Mouse (Mus musculus) heart, postnatal 36 days (tissue): ENCODE measurements at regions not wholly inside any gene's neighbourhood (a gene's known extent, or its start where the extent isn't known, plus 50 kb on each side); places are given as distances from the start of the nearest gene placed in this dataset.
A peak's percentile ranks its signal among the peaks of the same experiment; 100 is the strongest.

Experiments
- DNase-seq, 2 experiments: peaks; one replicate each; pipeline ENCODE4 v3.0.0; 2021 to 2022
- intact Hi-C: fragments of 180-260 bp; cut with DNase I; formaldehyde crosslinking; loops from one replicate; pipeline ENCODE4 v1.15.1; 2025

DNA sequence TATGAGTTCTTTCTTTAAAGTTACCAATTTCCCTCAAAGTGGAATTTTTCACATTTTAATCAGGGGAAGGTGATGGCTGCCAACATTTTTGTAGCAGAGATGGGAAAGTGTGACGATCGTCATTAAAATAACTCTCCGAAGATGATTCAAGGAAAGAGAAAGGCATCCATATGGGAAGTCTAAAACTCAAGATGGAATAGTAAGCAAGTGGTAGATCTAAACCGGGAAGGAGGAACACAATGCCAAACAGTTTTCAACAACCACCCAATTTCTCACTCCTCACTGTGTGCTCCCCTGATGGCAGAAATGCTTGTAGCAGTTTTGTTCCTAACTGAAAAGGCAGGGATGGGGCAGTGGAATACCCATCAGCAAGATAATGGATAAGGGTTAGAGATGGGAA lies 305.9 kb downstream of the Qdpr start:
- intact Hi-C loops, result no loop called here

DNA sequence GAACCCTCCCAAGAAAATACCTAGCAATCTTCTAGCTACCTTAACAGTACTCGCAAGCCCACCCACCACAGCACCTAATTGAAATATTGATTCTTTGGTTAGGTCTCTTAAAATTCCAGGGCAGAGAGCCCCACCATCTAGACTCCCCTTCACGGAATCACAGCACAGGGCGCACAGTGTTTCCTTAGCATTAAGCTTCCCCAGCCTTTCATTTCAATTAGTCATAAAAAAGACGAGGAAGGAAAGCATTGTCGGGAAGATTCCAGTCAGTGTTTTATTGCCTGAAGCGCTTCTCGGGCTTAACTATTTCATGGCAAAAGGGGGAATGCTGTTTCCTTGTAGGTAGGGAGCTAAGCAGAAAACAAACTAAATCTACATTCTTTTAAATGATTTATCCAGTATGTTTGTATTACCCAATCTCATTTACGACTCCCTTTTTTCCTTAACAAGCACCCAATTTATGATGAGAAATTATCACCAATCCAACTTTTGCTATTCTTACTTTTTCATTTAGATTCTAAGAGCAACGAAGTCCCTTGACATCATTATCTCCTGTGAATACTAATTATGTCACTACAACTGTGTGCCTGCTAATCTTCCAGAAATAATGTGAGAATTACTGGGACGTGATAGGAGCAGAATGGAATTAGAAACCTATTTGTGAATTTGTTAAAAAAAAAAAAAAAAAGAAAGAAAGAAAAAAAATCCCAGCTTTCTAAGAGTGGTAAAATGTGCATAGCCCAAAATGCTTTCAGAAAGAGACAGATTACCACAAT lies 312.6 kb downstream of the Qdpr start:
- no peak for DNase-seq
- intact Hi-C loops, result no loop called here

More for the DNA sequence above, 305.9 kb downstream of the Qdpr start:
- no peak for DNase-seq

DNA sequence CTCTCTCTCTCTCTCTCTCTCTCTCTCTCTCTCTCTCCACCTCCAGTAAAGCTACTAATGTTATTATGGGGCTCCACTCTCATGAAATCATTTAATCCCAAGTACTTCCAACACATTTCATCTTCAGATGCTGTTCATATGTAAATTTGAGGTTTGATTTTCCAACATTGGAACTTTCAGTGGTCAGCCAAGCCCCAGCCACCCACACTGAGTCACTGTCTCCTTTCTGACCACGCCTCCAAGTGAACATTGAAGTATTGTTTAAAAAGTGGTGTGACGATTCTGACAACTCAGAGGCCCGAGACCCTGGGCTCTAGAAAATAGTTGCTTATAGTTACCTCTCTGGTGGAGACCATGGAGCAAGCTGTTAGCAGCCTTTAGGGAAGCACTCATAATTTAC lies 313.3 kb downstream of the Qdpr start:
- intact Hi-C loops, result no loop called here
- no peak for DNase-seq

DNA sequence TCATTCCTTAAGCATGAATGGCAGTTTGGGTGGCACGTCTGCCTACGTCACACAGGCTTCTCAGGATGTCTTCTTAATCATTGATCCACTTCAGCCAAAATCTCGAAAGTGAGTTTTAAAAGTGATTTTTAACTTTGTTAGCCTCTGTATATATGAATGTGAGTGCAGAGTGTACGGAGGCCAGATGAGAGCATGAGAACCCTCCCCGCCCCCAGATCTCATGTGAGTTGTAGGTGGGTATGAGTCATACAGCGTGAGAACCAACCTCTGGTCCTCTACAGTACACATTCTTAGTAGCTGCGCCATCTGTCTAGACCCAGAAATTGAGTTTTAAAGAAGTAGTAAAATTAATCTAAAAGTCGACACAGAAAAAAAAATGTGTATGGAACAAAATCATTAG lies 322.1 kb downstream of the Qdpr start:
- intact Hi-C loops, result no loop called here
- no peak for DNase-seq

DNA sequence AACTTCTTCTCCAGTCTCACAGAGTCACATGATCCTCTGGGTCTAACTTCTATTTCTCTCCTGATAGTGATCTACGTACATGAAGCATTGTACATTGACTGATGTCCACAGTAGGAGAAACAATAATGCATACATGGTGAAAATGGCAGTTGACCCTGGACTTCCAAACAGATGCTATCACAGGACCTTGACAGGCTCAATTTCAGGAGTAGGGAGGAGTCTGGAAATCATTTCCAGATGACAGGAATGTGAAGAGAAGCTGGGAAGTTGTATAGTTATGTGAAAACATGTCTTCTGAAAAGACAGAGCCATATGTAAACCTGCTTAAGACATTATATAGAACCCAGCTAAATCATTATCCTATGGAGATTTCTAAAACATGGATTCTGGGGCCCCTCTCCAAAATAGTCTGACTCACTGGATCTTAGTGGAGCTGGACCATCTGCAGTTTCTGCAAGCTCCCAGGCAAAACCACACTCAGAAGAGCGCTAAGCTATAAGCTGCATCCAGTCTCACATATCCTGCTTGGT lies 322.3 kb upstream of the Ldb2 start:
- no peak for DNase-seq

DNA sequence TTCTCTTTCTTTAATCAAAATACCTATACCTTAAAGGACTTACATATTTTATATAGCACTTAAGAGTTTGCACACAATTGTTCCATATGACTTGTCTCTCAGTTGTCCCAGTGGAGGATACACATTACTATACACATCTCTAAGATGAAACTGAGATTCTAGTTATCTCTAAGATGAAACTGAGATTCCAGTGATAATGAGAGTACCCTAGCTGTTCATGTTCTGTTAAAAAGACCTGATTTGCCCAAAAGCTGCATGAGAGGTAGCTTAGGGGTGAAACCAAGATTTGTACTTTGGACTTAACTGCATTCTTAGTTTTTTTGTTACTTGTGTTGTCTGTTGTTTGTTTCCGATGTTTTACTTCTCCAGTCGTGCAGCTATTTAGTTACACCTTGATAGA lies 320.3 kb upstream of the Ldb2 start:
- no peak for DNase-seq
- intact Hi-C loops, result no loop called here

More for the DNA sequence above, 322.3 kb upstream of the Ldb2 start:
- intact Hi-C loops, result no loop called here

DNA sequence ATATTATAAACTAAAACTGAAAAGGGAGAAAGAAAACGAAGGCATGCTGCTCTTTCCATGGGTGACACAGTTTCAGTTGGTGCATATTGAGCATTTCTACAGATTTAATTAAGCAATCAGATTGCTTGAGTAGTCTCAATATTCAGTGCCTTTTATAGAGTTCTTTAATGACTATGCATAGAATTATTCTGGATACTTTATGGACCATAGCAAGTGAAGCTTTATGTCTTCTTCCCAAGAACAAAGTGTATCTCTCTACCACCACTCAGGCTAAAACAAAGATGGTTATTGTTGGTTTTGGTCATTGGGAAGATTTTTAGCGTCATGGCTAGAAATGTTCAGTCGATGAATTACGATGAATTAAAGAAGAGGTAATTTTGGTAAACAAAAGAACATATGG lies 311.8 kb upstream of the Ldb2 start:
- DNase-seq, result no peak
- intact Hi-C loops, result no loop called here

DNA sequence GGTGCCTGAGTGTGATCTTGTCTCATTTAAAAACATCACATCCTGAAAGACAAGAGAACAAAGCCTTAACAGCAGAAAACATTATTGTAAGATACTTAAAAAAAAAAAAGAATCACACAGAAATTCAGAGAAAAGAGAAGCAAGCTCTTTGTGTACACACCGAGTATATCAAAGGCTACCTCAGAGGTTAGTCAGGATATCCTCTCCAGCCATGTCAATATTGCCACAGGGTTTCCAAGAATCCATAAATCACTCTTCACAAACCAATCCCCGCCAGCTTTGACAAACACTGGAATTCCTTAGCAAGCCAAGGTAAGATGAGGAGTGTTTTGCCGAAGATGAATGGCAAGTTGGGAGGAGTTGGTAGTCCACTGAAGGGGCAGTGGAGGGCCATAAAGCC lies 311.3 kb upstream of the Ldb2 start:
- DNase-seq, result no peak
- intact Hi-C loops, result no loop called here

DNA sequence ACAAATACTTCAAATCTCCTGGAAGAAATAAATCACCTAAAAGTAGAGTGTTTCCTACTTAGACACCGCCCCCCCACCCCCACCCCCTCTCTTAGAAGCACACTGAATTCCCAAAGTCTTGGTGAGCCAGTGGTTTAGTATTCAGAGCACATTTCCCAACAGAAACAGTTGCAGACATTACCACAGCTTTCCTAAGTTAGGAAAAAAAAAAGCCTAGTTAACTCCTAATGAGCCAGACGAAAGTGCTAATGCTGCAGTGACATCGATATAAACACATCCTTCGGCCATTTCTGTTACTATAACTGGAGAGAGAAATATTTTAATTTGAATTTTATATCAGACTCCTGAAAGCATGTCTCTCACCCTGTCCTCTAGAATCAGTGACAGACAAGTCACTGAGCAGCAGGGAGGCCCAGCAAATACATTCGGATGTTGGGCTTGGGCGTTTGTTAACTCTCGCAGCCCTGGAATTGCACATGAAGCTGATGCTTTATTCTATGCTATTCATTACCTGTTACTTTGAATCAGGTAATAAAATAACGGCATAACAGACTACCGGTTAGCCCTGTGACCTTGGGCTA lies 305.8 kb upstream of the Ldb2 start:
- intact Hi-C loops, result no loop called here

DNA sequence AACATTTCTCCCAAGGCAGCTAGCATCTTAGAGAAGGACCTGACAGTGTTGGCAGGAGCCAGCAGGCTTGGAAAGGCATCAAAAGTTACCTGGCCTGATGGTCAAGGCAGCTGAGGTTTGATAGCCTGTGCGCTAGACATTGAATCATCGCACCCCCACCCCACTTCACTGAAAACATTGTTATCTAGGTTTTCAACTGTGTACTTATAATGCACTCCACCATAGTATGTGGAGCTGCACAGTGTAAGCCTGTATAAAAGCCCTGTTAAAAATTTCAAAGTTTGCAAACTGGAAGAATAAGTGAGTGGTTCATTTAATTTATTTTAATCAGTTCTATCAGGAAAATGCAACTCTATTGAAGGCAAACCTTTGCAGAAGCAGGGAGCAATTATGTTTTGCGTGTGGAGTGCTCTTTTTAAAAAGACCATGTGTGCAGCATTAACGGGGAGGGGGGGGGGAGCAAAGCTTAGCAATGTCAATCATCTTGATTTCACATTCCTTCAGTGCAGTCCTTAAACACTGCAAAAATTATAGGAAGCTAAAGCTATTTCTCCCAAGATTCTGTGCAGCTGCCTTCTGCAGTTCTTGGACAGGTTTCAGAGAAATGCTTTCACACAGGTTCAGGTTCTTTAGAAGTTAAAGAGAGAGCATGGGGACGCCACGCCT lies 304.4 kb upstream of the Ldb2 start:
- intact Hi-C loops, result no loop called here

More for the DNA sequence above, 305.8 kb upstream of the Ldb2 start:
- no peak for DNase-seq

DNA sequence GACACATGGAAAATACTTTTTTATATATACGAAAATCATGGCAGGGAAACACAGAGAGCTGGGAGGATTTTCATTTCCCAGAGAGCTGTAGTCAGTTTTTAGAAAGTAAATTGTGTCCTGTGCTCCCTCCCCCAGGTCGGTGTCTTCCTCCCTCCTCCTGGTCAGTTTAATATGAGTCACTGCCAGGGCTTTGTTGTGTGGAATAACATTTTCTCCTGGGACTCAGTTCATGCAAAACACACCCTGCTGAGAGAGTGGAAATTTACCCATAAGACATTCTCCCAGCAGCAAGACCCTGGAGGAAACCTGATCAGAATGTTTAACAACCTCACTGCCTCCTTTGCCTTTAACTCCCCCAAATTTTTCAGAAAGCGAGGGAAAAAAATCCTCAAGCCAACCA lies 303.2 kb upstream of the Ldb2 start:
- peak in 1 of 2 experiments; percentile 5 for DNase-seq
- intact Hi-C loops, result no loop called here

More for the DNA sequence above, 304.4 kb upstream of the Ldb2 start:
- DNase-seq, result no peak

DNA sequence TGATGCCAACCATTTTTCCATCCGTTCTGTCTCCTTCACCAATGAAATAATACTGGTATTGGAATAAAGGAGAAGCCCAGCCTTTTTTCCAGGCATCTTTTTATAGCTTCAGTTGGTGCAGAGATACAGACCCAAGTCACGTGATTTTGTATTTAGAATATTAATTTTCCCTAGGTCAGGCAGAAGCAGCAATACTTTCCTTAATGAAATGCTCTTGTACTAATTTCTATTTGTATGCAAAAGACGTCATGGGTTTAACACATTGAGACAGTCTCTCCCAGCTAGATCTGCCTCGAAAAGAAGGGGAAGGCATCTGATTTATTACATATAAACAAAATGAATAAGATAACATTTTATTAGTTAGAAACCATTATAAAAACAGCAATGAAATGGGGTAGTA lies 302.3 kb upstream of the Ldb2 start:
- intact Hi-C loops, result no loop called here
- no peak for DNase-seq

DNA sequence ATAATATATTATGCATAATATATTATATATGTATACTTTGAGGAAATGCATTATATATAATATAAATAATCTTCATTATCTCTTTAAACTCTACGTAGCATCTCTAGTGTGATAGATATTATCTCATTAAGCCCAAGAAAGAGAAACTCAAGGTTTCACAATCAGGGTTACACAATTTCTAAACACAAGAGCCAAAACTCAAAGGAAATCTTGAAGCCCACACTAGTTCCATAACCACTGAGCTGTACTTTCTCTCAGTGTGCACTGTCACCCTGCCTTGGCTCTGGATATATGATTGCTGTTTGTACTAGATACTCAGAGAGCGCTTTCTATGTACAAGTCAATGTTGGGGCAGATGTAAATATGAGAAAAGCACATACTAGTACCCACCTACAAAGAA lies 299.6 kb upstream of the Ldb2 start:
- no peak for DNase-seq
- intact Hi-C loops, result no loop called here

DNA sequence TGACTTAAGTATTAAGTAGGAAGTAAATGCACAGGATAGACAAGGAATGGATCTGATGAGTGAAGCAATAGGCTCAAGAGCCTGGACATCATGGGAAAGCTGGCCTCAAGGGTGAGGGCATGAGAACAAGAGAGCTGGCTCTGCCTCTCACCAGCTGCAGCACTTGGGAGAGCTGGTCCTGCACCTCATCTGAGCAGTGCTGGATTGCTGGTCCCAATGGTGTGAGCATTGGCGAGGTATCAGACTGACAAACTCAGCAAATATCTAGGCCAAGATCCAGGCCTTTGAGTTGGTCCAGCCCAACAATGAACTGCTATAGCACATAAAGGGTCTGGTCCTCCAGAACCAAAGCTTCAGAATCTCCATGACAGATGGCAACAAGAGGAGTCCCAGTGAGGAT lies 298.5 kb upstream of the Ldb2 start:
- peak in 1 of 2 experiments; percentile 3 for DNase-seq
- intact Hi-C loops, result no loop called here

DNA sequence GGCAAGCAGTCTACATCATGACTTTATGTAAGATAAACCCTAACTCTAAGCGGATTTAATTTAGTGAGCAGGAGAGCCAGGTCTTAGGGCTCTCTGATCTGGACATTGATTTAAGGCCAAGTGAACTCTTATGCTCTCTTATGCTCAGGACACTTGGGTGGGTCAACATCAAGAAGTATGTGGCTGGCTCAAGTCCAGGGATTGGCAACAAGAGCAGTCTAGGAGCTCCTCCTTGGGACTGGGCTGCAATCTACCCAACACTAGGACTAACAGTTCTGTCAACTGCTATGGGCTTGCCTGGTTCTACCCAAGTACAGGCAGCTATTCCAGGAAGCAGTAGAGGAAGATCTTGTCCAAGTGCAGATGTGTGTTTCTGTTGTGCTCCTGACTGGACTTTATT lies 285.3 kb upstream of the Ldb2 start:
- DNase-seq, result no peak
- intact Hi-C loops, result no loop called here

DNA sequence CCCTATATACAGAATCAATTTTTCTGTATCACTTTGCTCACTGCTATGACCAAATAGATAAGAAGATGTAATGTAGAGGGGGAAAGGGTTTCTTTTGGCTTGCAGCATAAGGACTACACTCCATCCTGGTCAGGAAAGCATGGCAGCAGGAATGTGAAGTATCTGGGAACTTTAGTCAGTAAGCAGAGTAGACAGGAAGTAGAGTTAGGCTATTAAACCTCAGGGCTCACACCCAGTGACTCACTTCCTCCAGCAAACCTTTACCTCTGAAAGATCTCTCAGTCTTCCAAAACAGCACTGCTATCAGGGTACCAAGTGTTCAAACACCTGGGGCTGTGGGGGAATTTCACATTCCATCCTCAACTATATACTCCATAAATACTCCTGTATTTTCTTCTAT lies 283.1 kb upstream of the Ldb2 start:
- intact Hi-C loops, result no loop called here
- no peak for DNase-seq

DNA sequence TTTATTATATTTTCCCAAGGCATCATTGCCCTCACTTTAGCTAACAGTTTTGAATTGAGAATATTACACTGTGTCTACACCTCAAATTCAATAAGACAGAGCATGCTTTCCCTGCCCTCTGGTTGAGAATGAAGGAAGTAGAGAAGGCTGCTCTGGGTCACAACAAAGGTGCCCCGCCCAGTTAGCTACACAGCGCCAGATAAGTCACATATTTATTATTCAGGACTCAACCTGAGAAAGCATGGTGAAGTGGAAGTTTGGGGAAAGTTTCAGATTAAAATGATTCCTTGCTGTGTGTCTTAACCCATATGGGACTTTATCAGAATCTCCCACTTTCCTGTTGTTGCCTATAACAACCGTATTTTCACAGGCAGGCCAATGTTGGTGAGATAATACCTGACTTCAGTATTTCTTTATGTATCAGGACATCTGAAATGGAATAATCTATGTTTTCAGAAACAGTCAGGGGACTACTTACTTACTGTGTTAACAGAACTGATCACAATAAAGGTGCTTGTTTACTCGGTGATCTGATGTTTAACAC lies 276.9 kb upstream of the Ldb2 start:
- no peak for DNase-seq
- intact Hi-C loops, result no loop called here

DNA sequence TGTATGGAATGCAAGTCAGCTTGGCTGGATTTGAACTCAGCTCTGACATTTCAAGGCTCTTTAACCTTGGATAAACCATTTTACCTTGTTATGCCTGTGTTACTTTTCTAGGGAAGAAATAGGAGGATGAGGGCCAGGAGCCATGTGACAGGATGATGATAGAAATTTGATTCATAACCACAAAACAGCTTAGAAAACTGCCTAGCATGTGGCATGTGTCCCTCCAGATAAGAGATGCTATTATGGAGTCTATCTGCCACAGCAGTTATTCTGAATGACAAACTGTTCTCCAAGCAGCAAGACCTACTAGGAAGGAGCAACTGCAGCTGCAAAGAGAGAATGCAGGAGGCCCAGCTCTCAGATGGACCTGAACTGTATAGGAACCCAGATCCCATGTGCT lies 275.7 kb upstream of the Ldb2 start:
- no peak for DNase-seq
- intact Hi-C loops, result no loop called here

DNA sequence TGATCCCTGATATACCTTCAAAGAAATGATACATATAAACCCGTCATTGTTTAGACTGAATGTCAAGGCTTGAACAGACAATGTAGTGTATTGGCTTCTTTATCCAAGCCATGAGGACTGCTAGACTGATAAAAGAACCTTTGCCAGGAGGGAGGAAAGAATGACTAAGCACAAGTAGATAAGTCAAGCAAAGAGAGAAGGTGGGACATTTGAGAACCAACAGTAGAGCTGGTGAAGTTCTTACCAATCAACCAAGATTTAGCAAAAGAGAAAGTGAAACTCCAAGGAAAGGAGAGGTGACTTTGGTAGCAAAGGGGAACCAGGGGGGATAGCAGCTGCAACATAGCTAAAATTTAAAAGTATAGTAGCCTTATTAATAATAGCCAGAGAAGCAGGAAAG lies 273.0 kb upstream of the Ldb2 start:
- intact Hi-C loops, result no loop called here
- no peak for DNase-seq

DNA sequence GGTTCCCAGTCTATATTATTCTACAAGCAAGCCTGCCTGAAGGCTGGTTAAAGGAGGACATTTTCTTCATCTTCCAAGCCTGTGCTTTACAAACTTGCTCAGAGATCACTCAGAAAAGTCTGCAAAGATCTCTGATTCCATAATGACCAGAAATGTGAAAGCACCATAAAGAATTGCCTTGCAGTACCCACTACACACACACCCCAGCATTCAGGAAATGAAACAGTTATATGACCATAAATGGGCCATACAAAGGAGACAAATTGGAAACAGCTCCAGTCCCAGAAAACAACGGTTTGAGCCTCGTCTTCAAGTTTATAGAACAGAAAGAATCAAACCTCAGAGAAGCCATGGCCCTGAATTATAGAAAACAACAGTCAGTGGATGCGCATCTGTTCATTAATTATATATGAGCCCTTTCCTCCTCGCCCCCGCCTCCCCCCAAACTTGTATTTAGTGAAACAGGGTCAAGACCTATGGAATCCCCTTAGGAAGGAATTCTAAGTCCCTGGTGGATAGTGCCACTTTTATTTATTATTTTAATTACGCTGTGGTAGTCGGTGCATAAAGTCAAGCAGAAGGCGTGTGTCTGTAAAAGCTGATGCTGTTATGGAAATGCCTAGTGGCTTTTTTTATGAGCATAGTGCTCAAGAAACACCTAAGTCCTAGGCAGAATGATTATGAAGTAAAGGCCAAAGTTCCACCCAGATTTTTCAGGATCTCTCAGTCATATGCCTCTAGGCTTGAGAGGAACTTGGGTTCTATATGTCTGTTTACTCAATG lies 266.6 kb upstream of the Ldb2 start:
- intact Hi-C loops, result no loop called here

DNA sequence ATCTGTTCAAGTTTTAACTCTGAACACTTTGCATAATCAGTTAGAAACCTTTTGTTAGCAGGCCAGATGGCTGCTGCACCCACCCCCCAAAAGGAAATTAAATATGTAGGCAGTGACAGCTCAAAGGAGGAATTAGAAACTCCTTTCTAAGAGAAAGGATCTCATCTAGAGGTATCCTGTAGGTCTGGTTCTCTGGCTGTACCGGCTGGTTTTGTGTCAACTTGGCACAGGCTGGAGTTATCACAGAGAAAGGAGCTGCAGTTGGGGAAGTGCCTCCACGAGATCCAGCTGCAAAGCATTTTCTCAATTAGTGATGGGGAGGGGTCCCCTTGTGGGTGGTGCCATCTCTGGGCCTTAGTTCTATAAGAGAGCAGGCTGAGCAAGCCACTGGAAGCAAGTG lies 263.1 kb upstream of the Ldb2 start:
- no peak for DNase-seq
- intact Hi-C loops, result no loop called here

More for the DNA sequence above, 266.6 kb upstream of the Ldb2 start:
- no peak for DNase-seq
